20 mouse cellular contexts compared by ENCODE assay signal in the genomic region with DNA sequence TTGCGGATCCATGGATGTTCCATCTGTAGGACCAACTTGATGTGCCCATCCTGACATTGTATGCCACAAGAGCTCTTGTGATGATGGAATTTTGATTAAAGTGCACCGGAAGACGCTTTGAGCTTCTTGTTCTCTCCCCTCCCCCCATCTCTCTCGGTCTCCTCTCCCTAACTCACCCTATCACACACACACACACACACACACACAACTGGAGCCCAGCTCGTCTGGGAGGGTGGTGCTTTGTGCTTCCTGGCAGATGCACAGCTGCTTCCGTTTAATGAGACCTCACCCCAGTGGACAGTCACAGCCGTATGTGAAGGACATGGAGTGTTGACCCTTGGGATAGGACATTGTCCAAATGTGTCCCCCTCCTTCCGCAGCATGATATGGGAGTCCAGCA. TPM values are rescaled to one million over a fixed set of nuclear protein-coding genes. Genes with fewer than 3 reads are reported as not detected.
A peak's percentile ranks its signal among the peaks of the same experiment; 100 is the strongest.
DNase-seq lines count a peak whose midpoint lies in the region; ATAC-seq and TF ChIP-seq lines count a peak whose summit lies in the region.
"Had no signal": no experiment of that assay in that cellular context is flagged by ENCODE, and none has a peak within 500 bp of the region (broad histone marks: within the 10 kb centered on the region; RNA-seq: fewer than 3 reads in every experiment).

No protein-coding gene starts in this region.

- DNase-seq in embryo, embryonic 10.5 days (ENCODE audit: low spot score) = peak; percentile 28
- DNase-seq in embryo, embryonic 9.5 days (ENCODE audit: extremely low spot score) = no peak
- DNase-seq in brain, embryonic 14.5 days (ENCODE audit: low read depth) = peak; percentile 55
- DNase-seq in layer of hippocampus, adult 18-20 months (ENCODE audit: low spot score in 2 of 2) = no peak
- no peak for DNase-seq in layer of hippocampus, adult 9-10 months (ENCODE audit: low spot score)
- DNase-seq: adrenal gland, adult 2 months; cerebellum, adult 9-10 months; gastrocnemius, adult 2 months; kidney, adult 8-10 months; lung, postnatal 4 days; right cerebral cortex, postnatal 14 days; spleen, adult 18-20 months; thymus, postnatal 36 days had no signal

- no peak for TF ChIP-seq CTCF in brain, embryonic 14.5 days (IDR thresholded peaks at IDR 0.05; ENCODE audit: borderline replicate concordance, extremely low read depth, insufficient read depth, insufficient read length)

- peak overlapping the region; percentile 74; the same call in 1 of the 2 replicates for H3K27ac ChIP-seq in hindbrain, embryonic 12.5 days
- H3K27ac ChIP-seq in hindbrain, embryonic 16.5 days (ENCODE audit: low read depth, low read length) = no peak overlapping the region
- H3K27ac ChIP-seq in midbrain, embryonic 15.5 days = 0 out of 2 replicates have a peak overlapping the region, but pooled peaks have one; percentile 31
- H3K27ac ChIP-seq: gastrocnemius, adult 2 months; heart, embryonic 13.5 days; liver, embryonic 14.5 days; lung, embryonic 15.5 days had no signal

- WGBS in hindbrain, embryonic 12.5 days = 42% methylated on average over 8 of the region's 8 CpGs
- WGBS in hindbrain, embryonic 16.5 days = 40% methylated on average over 8 of the region's 8 CpGs
- 34% methylated on average over 8 of the region's 8 CpGs for WGBS in midbrain, embryonic 15.5 days

- no peaks in the 10 kb centered on the region for H3K36me3 ChIP-seq in hindbrain, embryonic 12.5 days
- H3K36me3 ChIP-seq in hindbrain, embryonic 16.5 days (ENCODE audit: control insufficient read depth, insufficient read depth, low read length) = no peaks in the 10 kb centered on the region
- no peaks in the 10 kb centered on the region for H3K36me3 ChIP-seq in midbrain, embryonic 15.5 days (replicated peaks)
- H3K36me3 ChIP-seq: heart, embryonic 13.5 days; lung, embryonic 15.5 days had no signal

- H3K4me3 ChIP-seq in hindbrain, embryonic 12.5 days = no peak overlapping the region
- H3K4me3 ChIP-seq in hindbrain, embryonic 16.5 days (ENCODE audit: low read length) = no peak overlapping the region
- H3K4me3 ChIP-seq in midbrain, embryonic 15.5 days = no peak overlapping the region
- H3K4me3 ChIP-seq: gastrocnemius, adult 2 months; heart, embryonic 13.5 days; lung, embryonic 15.5 days had no signal

- H3K9me3 ChIP-seq in hindbrain, embryonic 12.5 days (replicated peaks) = no peaks in the 10 kb centered on the region
- H3K9me3 ChIP-seq in hindbrain, embryonic 16.5 days (ENCODE audit: control insufficient read depth, low read length) = no peaks in the 10 kb centered on the region
- no peaks in the 10 kb centered on the region for H3K9me3 ChIP-seq in midbrain, embryonic 15.5 days
- H3K9me3 ChIP-seq: heart, embryonic 13.5 days; lung, embryonic 15.5 days had no signal

- H3K4me1 ChIP-seq in hindbrain, embryonic 12.5 days = peaks cover 27% of the 10 kb centered on the region
- peaks cover 10% of the 10 kb centered on the region for H3K4me1 ChIP-seq in hindbrain, embryonic 16.5 days (ENCODE audit: control insufficient read depth, insufficient read depth, low read depth, low read length)
- peaks cover 15% of the 10 kb centered on the region for H3K4me1 ChIP-seq in midbrain, embryonic 15.5 days
- H3K4me1 ChIP-seq: heart, embryonic 13.5 days; lung, embryonic 15.5 days had no signal

- no peak overlapping the region for H3K9ac ChIP-seq in hindbrain, embryonic 12.5 days
- no peak overlapping the region for H3K9ac ChIP-seq in hindbrain, embryonic 16.5 days (ENCODE audit: low read depth, low read length)
- no peak overlapping the region for H3K9ac ChIP-seq in midbrain, embryonic 15.5 days
- H3K9ac ChIP-seq: heart, embryonic 13.5 days; liver, embryonic 14.5 days; lung, embryonic 15.5 days had no signal

- no peak for TF ChIP-seq POLR2A in brain, embryonic 14.5 days (IDR thresholded peaks at IDR 0.05; ENCODE audit: borderline replicate concordance, extremely low read depth, insufficient read depth, insufficient read length, poor library complexity, severe bottlenecking)

- H3K27me3 ChIP-seq in hindbrain, embryonic 12.5 days = no peaks in the 10 kb centered on the region
- H3K27me3 ChIP-seq in hindbrain, embryonic 16.5 days (replicated peaks; ENCODE audit: control insufficient read depth, insufficient read depth, low read length) = no peaks in the 10 kb centered on the region
- H3K27me3 ChIP-seq in midbrain, embryonic 15.5 days (replicated peaks) = no peaks in the 10 kb centered on the region
- H3K27me3 ChIP-seq: heart, embryonic 13.5 days; lung, embryonic 15.5 days had no signal

- H3K4me2 ChIP-seq in hindbrain, embryonic 12.5 days (replicated peaks) = no peak overlapping the region
- no peak overlapping the region for H3K4me2 ChIP-seq in hindbrain, embryonic 16.5 days (ENCODE audit: low read length)
- no peak overlapping the region for H3K4me2 ChIP-seq in midbrain, embryonic 15.5 days
- H3K4me2 ChIP-seq: heart, embryonic 13.5 days; lung, embryonic 15.5 days had no signal

- no peak for ATAC-seq in hindbrain, embryonic 12.5 days (ENCODE audit: low FRiP score)
- no peak for ATAC-seq in hindbrain, embryonic 16.5 days
- no peak; the same call in 1 of the 2 replicates for ATAC-seq in midbrain, embryonic 15.5 days (replicated peaks)

RNA-seq across cellular contexts. Expression of gene Nptx2, which starts 11.7 kb away (rescaled TPM):
- polyA plus RNA-seq in hindbrain, embryonic 12.5 days (2016; fragmentation: Nextera tagmentation; extraction: Ambion mirVana) = 1.6 and 1.7 TPM in 2 replicates
- 6.6 TPM in 2 replicates for polyA plus RNA-seq in hindbrain, embryonic 16.5 days (2015; fragmentation: Nextera tagmentation; extraction: Ambion mirVana)
- 15.2 and 16.3 TPM in 2 replicates for polyA plus RNA-seq in brain, embryonic 14.5 days (2012; rRNA removed)
- polyA plus RNA-seq in midbrain, embryonic 15.5 days (2015; fragmentation: Nextera tagmentation; extraction: Ambion mirVana) = 5.9 and 6.4 TPM in 2 replicates
- total RNA-seq in layer of hippocampus, adult 18-20 months (2021) = 10 to 100 TPM; 40.4 to 46.3 TPM
- total RNA-seq: gastrocnemius, adult 2 months; granulocyte monocyte progenitor cell, adult 5-6 weeks had no signal

Comparison
In these comparisons a context has a peak if more than half of its experiments do, and no peak if none do; other contexts are left out.
1. DNase-seq: peak in embryo, embryonic 10.5 days (single experiment) and brain, embryonic 14.5 days (single experiment); none in embryo, embryonic 9.5 days (single experiment), layer of hippocampus, adult 18-20 months (0 of 2) and layer of hippocampus, adult 9-10 months (single experiment).